Mouse (Mus musculus) cortical plate, adult 2 months (tissue): ENCODE measurements around the gene Scd1.

Source experiments
- CTCF ChIP-seq: fragments of 200-500 bp; IDR thresholded peaks from 2 replicates; pipeline ENCODE4 v1.5.1; 2011; ENCODE audit warnings: mild to moderate bottlenecking, control low read depth, low read length; ENCODE audit not compliant: insufficient read depth; ENCODE audit errors: extremely low read depth
- POLR2A ChIP-seq: fragments of 200-500 bp; IDR thresholded peaks from 2 replicates; pipeline ENCODE4 v1.6.1; 2011; ENCODE audit warnings: mild to moderate bottlenecking, low read length, control low read depth; ENCODE audit not compliant: insufficient read depth; ENCODE audit errors: extremely low read depth

DNA sequence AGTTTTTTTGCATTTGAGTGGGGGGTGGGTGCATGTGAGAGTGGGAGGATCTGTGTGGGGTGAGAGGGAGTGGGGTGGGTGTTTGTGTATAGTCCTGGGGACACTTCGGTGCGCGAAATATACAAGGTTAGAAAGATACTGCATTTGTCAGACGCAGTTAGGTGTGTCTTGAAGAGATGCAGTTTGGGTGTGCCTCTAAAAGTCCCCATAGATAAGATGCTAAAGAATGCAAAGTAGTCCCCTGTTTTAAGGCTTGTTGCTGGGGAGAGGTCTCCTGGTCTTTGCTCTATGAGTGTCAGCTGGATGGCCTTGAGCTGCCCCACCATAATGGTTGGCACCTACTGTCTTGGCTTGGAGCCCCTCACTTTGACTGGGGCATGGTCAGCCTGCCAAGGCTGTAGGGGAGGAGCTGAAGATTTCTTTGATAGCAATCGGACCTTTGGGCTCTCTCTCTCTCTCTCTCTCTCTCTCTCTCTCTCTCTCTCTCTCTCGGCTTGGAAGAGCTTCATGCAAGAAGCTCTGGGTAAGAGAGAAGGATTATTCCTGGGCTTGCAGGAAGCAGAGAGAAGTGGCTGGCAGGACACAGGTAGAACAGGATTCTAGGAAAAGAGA is 21.7 kb downstream of the Scd1 start:
- no peak for TF ChIP-seq CTCF
- no peak for TF ChIP-seq POLR2A
